Comparison of ENCODE assay signal across 8 mouse cellular contexts in genomic region chr14:30238807-30239206, GRCm38 (mm10).
"Had no signal": no experiment of that assay in that cellular context is flagged by ENCODE, and none has a peak within 500 bp of the region (broad histone marks: within the 10 kb centered on the region; RNA-seq: fewer than 3 reads in every experiment).

No protein-coding gene starts in this region.

- DNase-seq: liver, embryonic 13.5 days; liver, postnatal 0 days; lung, adult 2 months; lung, postnatal 14 days; lung, postnatal 36 days; thymus, adult 2 months; thymus, postnatal 25 days; thymus, postnatal 4 days had no signal
